Mouse (Mus musculus) kidney, adult 2 months (tissue): ENCODE data around the gene Tenm4. TPM values are rescaled to one million over a fixed set of nuclear protein-coding genes. Genes with fewer than 3 reads are reported as not detected.
A peak's percentile ranks its signal among the peaks of the same experiment; 100 is the strongest.

Experiments used
- DNase-seq: peaks from one replicate; pipeline ENCODE4 v3.0.0; 2021
- H3K27ac ChIP-seq: fragments of 200-500 bp; 2 replicates; pipeline ENCODE4 v1.5.1; 2012; ENCODE audit warnings: low read depth, low read length, control low read depth, inconsistent platforms; ENCODE audit not compliant: insufficient read depth
- H3K27me3 ChIP-seq: fragments of 200-500 bp; replicated peaks from 2 replicates; pipeline ENCODE4 v1.6.1; 2012; ENCODE audit warnings: mild to moderate bottlenecking, moderate library complexity, low read length, inconsistent platforms; ENCODE audit not compliant: control insufficient read depth, insufficient read depth
- H3K36me3 ChIP-seq: fragments of 200-500 bp; 2 replicates; pipeline ENCODE4 v1.6.1; 2012; ENCODE audit warnings: mild to moderate bottlenecking, moderate library complexity, low read length, inconsistent platforms; ENCODE audit not compliant: control insufficient read depth, insufficient read depth
- H3K4me1 ChIP-seq: fragments of 200-500 bp; 2 replicates; pipeline ENCODE4 v1.6.1; 2011; ENCODE audit warnings: low read length; ENCODE audit not compliant: control insufficient read depth, insufficient read depth
- H3K4me3 ChIP-seq: fragments of 200-500 bp; 2 replicates; pipeline ENCODE4 v1.5.1; 2011; ENCODE audit warnings: mild to moderate bottlenecking, low read depth, low read length, control low read depth; ENCODE audit not compliant: insufficient read depth
- CTCF ChIP-seq: fragments of 200-500 bp; conservative IDR thresholded peaks from 2 replicates; pipeline ENCODE4 v1.5.1; 2011; ENCODE audit warnings: low read depth, mild to moderate bottlenecking, control low read depth, low read length, moderate library complexity, mixed read lengths; ENCODE audit not compliant: insufficient read depth, insufficient read length
- POLR2A ChIP-seq: fragments of 200-500 bp; IDR thresholded peaks from one replicate; pipeline ENCODE4 v1.6.1; 2011; ENCODE audit warnings: low read depth, low read length, control low read depth
- WGBS: fragments of 180-500 bp; shearing (Covaris S2); methylation state at CpG from one replicate; pipeline ENCODE4 v1.1.7; 2018; 5-methylcytosine and 5-hydroxymethylcytosine counted together
- polyA plus RNA-seq: library from polyadenylated mRNA; depleted of rRNA; stranded (reverse); fragments of >200 nt; gene quantifications from 2 replicates; pipeline ENCODE4 v1.2.3, GENCODE M21; 2012

Gene Tenm4
- polyA plus RNA-seq, 1 experiment: 3.3 TPM

GRCm38 (mm10) chr7:96903088-96903985 is 732.3 kb downstream of the Tenm4 start:
- TF ChIP-seq POLR2A: no peak
- TF ChIP-seq CTCF: no peak
- Histone ChIP-seq H3K4me3 (no peak overlapping the region), H3K4me1 (no peaks in the 10 kb centered on the region), H3K36me3 (no peaks in the 10 kb centered on the region), H3K27ac (no peak overlapping the region), H3K27me3 (no peaks in the 10 kb centered on the region)
- WGBS: 90% methylated on average over 17 of the region's 17 CpGs
- no peak for DNase-seq

- H3K27ac ChIP-seq: no peak overlapping the region
- TF ChIP-seq POLR2A (no peak), CTCF (no peak)
- no peaks in the 10 kb centered on the region for H3K4me1 ChIP-seq
- DNase-seq: no peak
- no peaks in the 10 kb centered on the region for H3K36me3 ChIP-seq
- WGBS: 69% methylated on average over 3 of the region's 3 CpGs
- H3K4me3 ChIP-seq: no peak overlapping the region
- H3K27me3 ChIP-seq: no peaks in the 10 kb centered on the region
These were observed 733.4 kb downstream of the Tenm4 start for GRCm38 (mm10) chr7:96904442-96904841.

- Histone ChIP-seq H3K4me1 (no peaks in the 10 kb centered on the region), H3K27ac (no peak overlapping the region), H3K4me3 (no peak overlapping the region), H3K36me3 (no peaks in the 10 kb centered on the region), H3K27me3 (no peaks in the 10 kb centered on the region)
- 90% methylated on average over 1 of the region's 1 CpGs for WGBS
- DNase-seq: no peak
- TF ChIP-seq POLR2A (no peak), CTCF (no peak)
These were observed 733.9 kb downstream of the Tenm4 start for GRCm38 (mm10) chr7:96904936-96905335.

GRCm38 (mm10) chr7:96905422-96905821 is 734.4 kb downstream of the Tenm4 start:
- H3K27ac ChIP-seq: no peak overlapping the region
- H3K27me3 ChIP-seq: no peaks in the 10 kb centered on the region
- H3K36me3 ChIP-seq: no peaks in the 10 kb centered on the region
- H3K4me3 ChIP-seq: no peak overlapping the region
- no peaks in the 10 kb centered on the region for H3K4me1 ChIP-seq
- DNase-seq: no peak
- 97% methylated on average over 3 of the region's 3 CpGs for WGBS
- TF ChIP-seq CTCF: no peak
- TF ChIP-seq POLR2A: no peak

GRCm38 (mm10) chr7:96906216-96906615 is 735.2 kb downstream of the Tenm4 start:
- 94% methylated on average over 20 of the region's 20 CpGs for WGBS
- Histone ChIP-seq H3K27me3 (no peaks in the 10 kb centered on the region; the same call in 1 of the 2 replicates), H3K27ac (no peak overlapping the region), H3K36me3 (no peaks in the 10 kb centered on the region), H3K4me3 (no peak overlapping the region), H3K4me1 (no peaks in the 10 kb centered on the region)
- no peak for DNase-seq
- TF ChIP-seq CTCF (no peak), POLR2A (no peak)

- no peaks in the 10 kb centered on the region for H3K36me3 ChIP-seq
- 85% methylated on average over 16 of the region's 16 CpGs for WGBS
- H3K4me1 ChIP-seq: no peaks in the 10 kb centered on the region
- no peak overlapping the region for H3K27ac ChIP-seq
- no peak for DNase-seq
- TF ChIP-seq POLR2A (no peak), CTCF (no peak)
- H3K27me3 ChIP-seq: no peaks in the 10 kb centered on the region; the same call in 1 of the 2 replicates
- H3K4me3 ChIP-seq: no peak overlapping the region
These were observed 737.1 kb downstream of the Tenm4 start for GRCm38 (mm10) chr7:96907971-96908680.

GRCm38 (mm10) chr7:96909856-96910255 is 738.8 kb downstream of the Tenm4 start:
- H3K36me3 ChIP-seq: no peaks in the 10 kb centered on the region
- peak; percentile 22 for DNase-seq
- no peak for TF ChIP-seq POLR2A
- TF ChIP-seq CTCF: no peak
- no peaks in the 10 kb centered on the region for H3K4me1 ChIP-seq
- H3K4me3 ChIP-seq: no peak overlapping the region
- H3K27me3 ChIP-seq: no peaks in the 10 kb centered on the region; the same call in 1 of the 2 replicates
- no peak overlapping the region for H3K27ac ChIP-seq
- 60% methylated on average over 5 of the region's 5 CpGs for WGBS
